Mouse (Mus musculus) MEL (cell line): ENCODE measurements at regions not wholly inside any gene's neighbourhood (a gene's known extent, or its start where the extent isn't known, plus 50 kb on each side); places are given as distances from the start of the nearest gene placed in this dataset.
A peak's percentile ranks its signal among the peaks of the same experiment; 100 is the strongest.

Experiments
- DNase-seq: peaks from one replicate; pipeline ENCODE4 v3.0.0; 2011; ENCODE audit warnings: low read depth, low spot score
- H3K27ac ChIP-seq: 2 replicates; pipeline ENCODE4 v1.5.1; 2012; ENCODE audit warnings: low read depth, mild to moderate bottlenecking, control low read depth, low read length, moderate library complexity; ENCODE audit not compliant: control insufficient read depth
- H3K27me3 ChIP-seq, 2 experiments: fragments of 150-350 bp in 1 of 2; sonication (generic) in 1 of 2; 2 replicates each; pipeline ENCODE4 v1.6.1; 2012; ENCODE audit warnings: low read length in 2 of 2, mild to moderate bottlenecking in 2 of 2, improper control_type of control experiment in 1 of 2, moderate library complexity in 1 of 2; ENCODE audit not compliant: insufficient read depth in 2 of 2, control insufficient read depth in 1 of 2
- H3K36me3 ChIP-seq, 2 experiments: 2 replicates each; pipeline ENCODE4 v1.6.1; 2012 to 2014; ENCODE audit warnings: low read length in 2 of 2, improper control_type of control experiment in 1 of 2, inconsistent platforms in 1 of 2, mild to moderate bottlenecking in 1 of 2; ENCODE audit not compliant: insufficient read depth in 2 of 2, control insufficient read depth in 1 of 2
- H3K4me1 ChIP-seq, 2 experiments: fragments of 150-350 bp in 1 of 2; sonication (generic) in 1 of 2; 2 replicates each; pipeline ENCODE4 v1.6.1; 2012; ENCODE audit warnings: low read length in 2 of 2, improper control_type of control experiment in 1 of 2, mild to moderate bottlenecking in 1 of 2; ENCODE audit not compliant: insufficient read depth in 2 of 2, control insufficient read depth in 1 of 2
- H3K4me3 ChIP-seq, 2 experiments: fragments of 150-350 bp in 1 of 2; sonication (generic) in 1 of 2; 2 replicates each; pipeline ENCODE4 v1.5.1; 2012; ENCODE audit warnings: low read depth in 2 of 2, low read length in 2 of 2, mild to moderate bottlenecking in 2 of 2, moderate library complexity in 2 of 2, control low read depth in 1 of 2, improper control_type of control experiment in 1 of 2; ENCODE audit not compliant: control insufficient read depth in 1 of 2, insufficient read depth in 1 of 2
- H3K79me2 ChIP-seq: 2 replicates; pipeline ENCODE4 v1.6.1; 2012; ENCODE audit warnings: mild to moderate bottlenecking, low read length, moderate library complexity; ENCODE audit not compliant: control insufficient read depth, poor library complexity, insufficient read depth
- H3K9ac ChIP-seq: 2 replicates; pipeline ENCODE4 v1.6.1; 2012; ENCODE audit warnings: low read depth, mild to moderate bottlenecking, control low read depth, low read length, moderate library complexity; ENCODE audit not compliant: control insufficient read depth, poor library complexity, severe bottlenecking
- H3K9me3 ChIP-seq: fragments of 150-350 bp; sonication (generic); replicated peaks from 2 replicates; pipeline ENCODE4 v1.6.1; 2012; ENCODE audit warnings: mild to moderate bottlenecking, low read length, improper control_type of control experiment, moderate library complexity; ENCODE audit not compliant: insufficient read depth
- CHD1 ChIP-seq: IDR thresholded peaks from 2 replicates; pipeline ENCODE4 v1.6.1; 2012; ENCODE audit warnings: low read depth, mild to moderate bottlenecking, inconsistent platforms, low read length, improper control_type of control experiment
- CTCF ChIP-seq, 3 experiments: IDR thresholded peaks in 2 of 3; conservative IDR thresholded peaks in 1 of 3; 2 replicates each; pipeline ENCODE4 v1.5.1; 2011 to 2012; ENCODE audit warnings: low read length in 3 of 3, low read depth in 2 of 3, mild to moderate bottlenecking in 2 of 3, improper control_type of control experiment in 1 of 3, inconsistent platforms in 1 of 3, mixed read lengths in 1 of 3, moderate library complexity in 1 of 3; ENCODE audit not compliant: control insufficient read depth in 1 of 3, insufficient read depth in 1 of 3, poor library complexity in 1 of 3, severe bottlenecking in 1 of 3
- E2F4 ChIP-seq: IDR thresholded peaks from 2 replicates; pipeline ENCODE4 v1.6.1; 2011; ENCODE audit warnings: low read depth, low read length, improper control_type of control experiment, borderline replicate concordance
- ELF1 ChIP-seq: IDR thresholded peaks from 2 replicates; pipeline ENCODE4 v1.6.1; 2014; ENCODE audit warnings: low read depth, mild to moderate bottlenecking, inconsistent platforms, low read length, improper control_type of control experiment, moderate library complexity
- EP300 ChIP-seq, 2 experiments: IDR thresholded peaks; 2 replicates each; pipeline ENCODE4 v1.6.1; 2011; ENCODE audit warnings: improper control_type of control experiment in 2 of 2, low read length in 2 of 2, low read depth in 1 of 2, mild to moderate bottlenecking in 1 of 2
- ETS1 ChIP-seq: IDR thresholded peaks from 2 replicates; pipeline ENCODE4 v1.6.1; 2012; ENCODE audit warnings: low read depth, mild to moderate bottlenecking, inconsistent platforms, low read length, improper control_type of control experiment, moderate library complexity
- JUND ChIP-seq: IDR thresholded peaks from 2 replicates; pipeline ENCODE4 v1.6.1; 2011; ENCODE audit warnings: low read depth, mild to moderate bottlenecking, improper control_type of control experiment, low read length
- MAFK ChIP-seq: IDR thresholded peaks from 2 replicates; pipeline ENCODE4 v1.6.1; 2011; ENCODE audit warnings: low read depth, mild to moderate bottlenecking, low read length, improper control_type of control experiment, borderline replicate concordance
- NELFE ChIP-seq: IDR thresholded peaks from 2 replicates; pipeline ENCODE4 v1.6.1; 2011; ENCODE audit warnings: low read depth, low read length, improper control_type of control experiment
- POLR2AphosphoS2 ChIP-seq: IDR thresholded peaks from 2 replicates; pipeline ENCODE4 v1.6.1; 2011; ENCODE audit warnings: low read length, improper control_type of control experiment
- POLR2AphosphoS5 ChIP-seq: IDR thresholded peaks from 2 replicates; pipeline ENCODE4 v1.6.1; 2012; ENCODE audit warnings: low read depth, borderline replicate concordance, mild to moderate bottlenecking, inconsistent platforms, low read length, moderate library complexity, mixed read lengths
- RAD21 ChIP-seq: IDR thresholded peaks from 2 replicates; pipeline ENCODE4 v1.6.1; 2011; ENCODE audit warnings: mild to moderate bottlenecking, low read depth, low read length, improper control_type of control experiment
- SIN3A ChIP-seq: IDR thresholded peaks from 2 replicates; pipeline ENCODE4 v1.6.1; 2012; ENCODE audit warnings: low read length, improper control_type of control experiment, inconsistent platforms
- SMC3 ChIP-seq: IDR thresholded peaks from 2 replicates; pipeline ENCODE4 v1.6.1; 2011; ENCODE audit warnings: low read depth, low read length, improper control_type of control experiment
- UBTF ChIP-seq: IDR thresholded peaks from 2 replicates; pipeline ENCODE4 v1.6.1; 2012; ENCODE audit warnings: low read depth, mild to moderate bottlenecking, inconsistent platforms, low read length, improper control_type of control experiment, moderate library complexity, borderline replicate concordance; ENCODE audit not compliant: insufficient read depth
- USF1 ChIP-seq: IDR thresholded peaks from 2 replicates; pipeline ENCODE4 v1.6.1; 2014; ENCODE audit warnings: low read depth, mild to moderate bottlenecking, inconsistent platforms, low read length, improper control_type of control experiment, moderate library complexity
- ZC3H11A ChIP-seq: IDR thresholded peaks from 2 replicates; pipeline ENCODE4 v1.6.1; 2012; ENCODE audit warnings: low read depth, mild to moderate bottlenecking, inconsistent platforms, low read length, improper control_type of control experiment

DNA sequence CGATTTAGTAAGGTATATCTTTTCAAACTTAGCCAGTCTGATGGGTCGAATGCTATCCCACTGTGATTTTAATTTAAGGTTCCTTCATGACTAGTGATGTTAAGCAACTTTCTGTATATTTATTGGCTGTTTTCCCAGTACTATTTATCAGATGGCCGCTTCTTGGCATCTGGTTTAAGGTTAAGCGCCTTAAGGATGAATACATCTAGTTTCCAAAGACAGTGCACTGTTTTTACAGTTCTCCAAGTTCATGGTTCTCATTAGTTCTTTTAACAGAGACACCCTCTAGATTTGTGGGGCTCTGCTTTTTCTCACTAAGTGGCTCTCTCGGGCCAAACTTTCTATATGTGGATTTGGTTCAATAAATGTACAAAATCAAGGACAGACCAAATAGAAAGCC is 159.9 kb upstream of the Pdzrn3 start:
- no peaks in the 10 kb centered on the region for H3K9me3 ChIP-seq
- H3K36me3 ChIP-seq = no peaks in the 10 kb centered on the region
- H3K79me2 ChIP-seq = no peaks in the 10 kb centered on the region
- no peak overlapping the region for H3K4me3 ChIP-seq
- no peaks in the 10 kb centered on the region for H3K4me1 ChIP-seq
- TF ChIP-seq E2F4 (no peak), POLR2AphosphoS2 (no peak), NELFE (no peak), CHD1 (no peak), MAFK (no peak), UBTF (no peak), POLR2AphosphoS5 (no peak), JUND (no peak), ETS1 (no peak), USF1 (no peak), ELF1 (no peak)
- no peaks in the 10 kb centered on the region for H3K27me3 ChIP-seq
- DNase-seq = no peak
- H3K9ac ChIP-seq = no peak overlapping the region
- no peak overlapping the region for H3K27ac ChIP-seq

DNA sequence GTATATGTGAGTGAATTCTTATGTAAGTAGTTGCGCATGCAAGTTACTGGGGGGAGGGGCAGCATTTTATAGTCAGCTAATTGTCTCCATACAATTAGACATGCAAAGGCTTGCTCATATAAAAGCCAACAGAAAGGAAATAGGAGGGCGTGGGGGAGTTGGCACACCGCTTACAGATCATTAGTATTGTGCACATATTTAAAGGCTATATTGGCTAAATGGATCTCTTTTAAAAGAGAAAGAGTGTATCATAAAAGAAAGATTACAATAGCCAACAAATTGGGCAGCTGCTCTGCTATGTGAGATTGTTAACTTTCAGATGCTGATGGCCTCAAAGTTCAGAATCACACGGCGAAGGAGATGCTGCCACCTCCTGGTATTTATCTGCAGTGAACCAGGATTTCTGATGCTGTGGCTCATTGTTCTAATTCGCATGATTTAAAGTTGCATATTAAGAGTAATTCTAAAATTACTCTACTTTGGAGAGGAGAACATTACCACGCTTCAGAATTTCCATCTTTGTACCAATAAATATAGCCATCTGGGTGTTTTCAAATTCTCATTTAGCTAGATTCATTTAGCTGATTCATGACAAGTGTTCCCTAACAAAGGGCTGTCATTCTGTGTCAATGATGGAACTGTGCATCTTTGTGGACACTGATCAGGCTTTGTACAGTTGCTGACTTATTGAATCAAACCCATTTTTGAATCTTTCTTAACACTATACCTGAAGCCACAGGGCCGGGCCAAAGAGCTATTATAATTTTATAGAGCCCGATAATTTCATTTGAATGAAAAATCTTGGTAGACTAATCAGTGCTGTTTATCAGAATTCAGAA is 156.7 kb upstream of the Pdzrn3 start:
- Histone ChIP-seq H3K36me3 (no peaks in the 10 kb centered on the region; a peak in 1 of 4 replicates), H3K79me2 (no peaks in the 10 kb centered on the region), H3K9ac (no peak overlapping the region), H3K4me1 (no peaks in the 10 kb centered on the region), H3K27ac (no peak overlapping the region), H3K4me3 (no peak overlapping the region), H3K9me3 (no peaks in the 10 kb centered on the region), H3K27me3 (no peaks in the 10 kb centered on the region)
- TF ChIP-seq ZC3H11A = peak; percentile 92
- TF ChIP-seq SIN3A = no peak
- peak; percentile 38 to 86 (median 62) for TF ChIP-seq CTCF (IDR thresholded peaks at IDR 0.05 in 2 of 3, conservative IDR thresholded peaks at IDR 0.05 in 1 of 3; ENCODE audit: control insufficient read depth in 1 of 3, insufficient read depth in 1 of 3, low read depth in 2 of 3, low read length in 3 of 3, poor library complexity in 1 of 3, severe bottlenecking in 1 of 3)
- TF ChIP-seq EP300 (IDR thresholded peaks at IDR 0.05; ENCODE audit: low read depth in 1 of 2, low read length in 2 of 2) = no peak
- peak; percentile 96 for TF ChIP-seq SMC3
- peak; percentile 86 for TF ChIP-seq RAD21
- peak; percentile 39 for DNase-seq
